49 mouse cellular contexts compared by ENCODE assay signal in the genomic region with DNA sequence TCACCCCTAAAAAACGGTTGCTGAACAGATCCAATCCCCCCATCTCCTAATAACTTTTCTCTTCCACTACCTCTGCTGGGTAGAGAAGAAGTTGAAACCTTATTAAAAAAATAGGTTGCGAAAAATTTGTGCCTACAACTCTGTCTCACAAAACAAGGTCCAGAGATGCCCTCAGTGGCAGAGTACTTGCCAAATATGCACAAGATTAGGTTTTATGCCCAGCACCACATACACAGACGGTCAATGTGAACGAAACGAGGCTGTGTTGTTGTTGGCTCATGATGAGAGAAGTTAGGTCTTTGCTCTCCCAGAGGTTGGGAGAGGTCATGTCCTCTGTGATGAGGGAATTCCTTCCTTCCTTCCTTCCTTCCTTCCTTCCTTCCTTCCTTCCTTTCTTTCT. TPM values are rescaled to one million over a fixed set of nuclear protein-coding genes. Genes with fewer than 3 reads are reported as not detected.
"Had no signal": no experiment of that assay in that cellular context is flagged by ENCODE, and none has a peak within 500 bp of the region (broad histone marks: within the 10 kb centered on the region; RNA-seq: fewer than 3 reads in every experiment).

No protein-coding gene starts in this region.

- H3K27ac ChIP-seq: heart, embryonic 13.5 days; heart, embryonic 15.5 days; hindbrain, embryonic 10.5 days; hindbrain, embryonic 12.5 days; hindbrain, embryonic 13.5 days; hindbrain, embryonic 14.5 days; hindbrain, embryonic 15.5 days; hindbrain, postnatal 0 days; intestine, embryonic 15.5 days; kidney, embryonic 15.5 days; kidney, postnatal 0 days; layer of hippocampus, adult 2 months; left cerebral cortex, adult 2 months had no signal

- H3K36me3 ChIP-seq: heart, embryonic 13.5 days; heart, embryonic 15.5 days; intestine, embryonic 15.5 days; kidney, embryonic 15.5 days had no signal

- H3K4me2 ChIP-seq: heart, embryonic 11.5 days; heart, embryonic 12.5 days; heart, embryonic 13.5 days; heart, embryonic 15.5 days; hindbrain, embryonic 12.5 days; hindbrain, embryonic 13.5 days; hindbrain, embryonic 14.5 days; hindbrain, embryonic 15.5 days; intestine, embryonic 15.5 days; kidney, embryonic 15.5 days had no signal

- H3K9ac ChIP-seq: heart, embryonic 12.5 days; heart, embryonic 13.5 days; heart, embryonic 15.5 days; hindbrain, embryonic 12.5 days; hindbrain, embryonic 13.5 days; hindbrain, embryonic 14.5 days; hindbrain, embryonic 15.5 days; intestine, embryonic 15.5 days; kidney, embryonic 15.5 days had no signal

- H3K27me3 ChIP-seq: heart, embryonic 12.5 days; heart, embryonic 13.5 days; heart, embryonic 15.5 days; hindbrain, embryonic 12.5 days; hindbrain, embryonic 13.5 days; hindbrain, embryonic 15.5 days; intestine, embryonic 15.5 days; kidney, embryonic 15.5 days had no signal

- H3K4me3 ChIP-seq: heart, embryonic 12.5 days; heart, embryonic 13.5 days; heart, embryonic 15.5 days; hindbrain, embryonic 10.5 days; hindbrain, embryonic 12.5 days; hindbrain, embryonic 13.5 days; hindbrain, embryonic 15.5 days; intestine, embryonic 15.5 days; kidney, embryonic 15.5 days; layer of hippocampus, adult 2 months; left cerebral cortex, adult 2 months had no signal

- DNase-seq: heart, postnatal 10 days; heart, postnatal 14 days; heart, postnatal 36 days; heart, postnatal 4 days; kidney, adult 11 months; kidney, adult 18-20 months; kidney, adult 2 months; kidney, adult 8-10 months; kidney, adult 9 months; kidney, postnatal 10 days; kidney, postnatal 14 days; kidney, postnatal 25 days; kidney, postnatal 36 days; layer of hippocampus, adult 9-11 months; layer of hippocampus, postnatal 36 days had no signal

- H3K4me1 ChIP-seq: heart, embryonic 15.5 days; hindbrain, embryonic 12.5 days; hindbrain, embryonic 15.5 days had no signal

- H3K9me3 ChIP-seq: heart, embryonic 12.5 days; heart, embryonic 13.5 days; heart, embryonic 15.5 days; hindbrain, embryonic 10.5 days; hindbrain, embryonic 12.5 days; hindbrain, embryonic 13.5 days; hindbrain, embryonic 15.5 days; intestine, embryonic 15.5 days; kidney, embryonic 15.5 days had no signal

- ATAC-seq: hindbrain, embryonic 16.5 days; hindbrain, postnatal 0 days; inflammation-experienced regulatory T-cells, adult 6 months; intestine, embryonic 15.5 days; intestine, embryonic 16.5 days; intestine, postnatal 0 days had no signal

RNA-seq across cellular contexts. Expression of gene Atp6v0e2, which starts 7.8 kb away (rescaled TPM):
- total RNA-seq: hematopoietic stem cell, adult 5-6 weeks had no signal

RNA-seq across cellular contexts. Expression of gene Rarres2, which starts 27.3 kb away (rescaled TPM):
- total RNA-seq: hematopoietic stem cell, adult 5-6 weeks had no signal

RNA-seq across cellular contexts. Expression of gene Gm45021, which starts 44.2 kb away (rescaled TPM):
- total RNA-seq: heart, postnatal 10 days; heart, postnatal 14 days; heart, postnatal 25 days; heart, postnatal 36 days; heart, postnatal 4 days; hematopoietic stem cell, adult 5-6 weeks; hindbrain, postnatal 0 days; layer of hippocampus, adult 18-20 months; layer of hippocampus, adult 2 months; layer of hippocampus, adult 8-10 months; layer of hippocampus, postnatal 10 days; layer of hippocampus, postnatal 14 days; layer of hippocampus, postnatal 25 days; layer of hippocampus, postnatal 36 days; left cerebral cortex, adult 18-20 months; left cerebral cortex, adult 2 months had no signal
- polyA plus RNA-seq: heart, embryonic 12.5 days; heart, embryonic 15.5 days; heart, embryonic 16.5 days; heart, postnatal 0 days; hindbrain, embryonic 10.5 days; hindbrain, embryonic 11.5 days; hindbrain, embryonic 12.5 days; hindbrain, embryonic 14.5 days; hindbrain, embryonic 15.5 days; hindbrain, embryonic 16.5 days; hindbrain, postnatal 0 days; inflammation-experienced regulatory T-cells, adult 6 months; intestine, embryonic 14.5 days; intestine, embryonic 15.5 days; intestine, embryonic 16.5 days; intestine, postnatal 0 days; kidney, adult 2 months; kidney, embryonic 14.5 days; kidney, embryonic 15.5 days; kidney, embryonic 16.5 days; large intestine, adult 2 months had no signal
